Mouse (Mus musculus) stomach, embryonic 16.5 days (tissue): ENCODE measurements at regions not wholly inside any gene's neighbourhood (a gene's known extent, or its start where the extent isn't known, plus 50 kb on each side); places are given as distances from the start of the nearest gene placed in this dataset.

Experiments
- ATAC-seq: fragments of 200-750 bp; cut with Nextera tagmentation; 2 replicates; pipeline ENCODE4 v1.8.0; 2017; ENCODE audit warnings: moderate number of reproducible peaks, moderate TSS enrichment; ENCODE audit not compliant: insufficient read depth, low FRiP score
- H3K27ac ChIP-seq: fragments of 300-500 bp; sonication (generic); 2 replicates; pipeline ENCODE4 v1.5.1; 2014; ENCODE audit warnings: low read length
- H3K27me3 ChIP-seq: fragments of 300-500 bp; sonication (generic); 2 replicates; pipeline ENCODE4 v1.6.1; 2014; ENCODE audit warnings: low read length, control low read depth, mixed read lengths; ENCODE audit not compliant: control insufficient read depth, insufficient read depth
- H3K36me3 ChIP-seq: fragments of 300-500 bp; sonication (generic); 2 replicates; pipeline ENCODE4 v1.6.1; 2014; ENCODE audit warnings: low read length; ENCODE audit not compliant: control insufficient read depth, insufficient read depth
- H3K4me1 ChIP-seq: fragments of 300-500 bp; sonication (generic); 2 replicates; pipeline ENCODE4 v1.6.1; 2014; ENCODE audit warnings: low read length, control low read depth, mixed read lengths; ENCODE audit not compliant: control insufficient read depth, insufficient read depth
- H3K4me2 ChIP-seq: fragments of 300-500 bp; sonication (generic); 2 replicates; pipeline ENCODE4 v1.6.1; 2014; ENCODE audit warnings: low read depth, low read length, mixed read lengths
- H3K4me3 ChIP-seq: fragments of 300-500 bp; sonication (generic); replicated peaks from 2 replicates; pipeline ENCODE4 v1.5.1; 2014; ENCODE audit warnings: mild to moderate bottlenecking, low read length
- H3K9ac ChIP-seq: fragments of 300-500 bp; sonication (generic); 2 replicates; pipeline ENCODE4 v1.6.1; 2014; ENCODE audit warnings: low read length
- H3K9me3 ChIP-seq: fragments of 300-500 bp; sonication (generic); replicated peaks from 2 replicates; pipeline ENCODE4 v1.6.1; 2016; ENCODE audit warnings: low read length, control low read depth; ENCODE audit not compliant: control insufficient read depth
- WGBS: fragments of 180-500 bp; shearing (Covaris S2); extraction: QIAGEN DNeasy Blood & Tissue Kit; methylation state at CpG from one replicate; pipeline ENCODE4 v1.1.7; 2014; 5-methylcytosine and 5-hydroxymethylcytosine counted together

DNA sequence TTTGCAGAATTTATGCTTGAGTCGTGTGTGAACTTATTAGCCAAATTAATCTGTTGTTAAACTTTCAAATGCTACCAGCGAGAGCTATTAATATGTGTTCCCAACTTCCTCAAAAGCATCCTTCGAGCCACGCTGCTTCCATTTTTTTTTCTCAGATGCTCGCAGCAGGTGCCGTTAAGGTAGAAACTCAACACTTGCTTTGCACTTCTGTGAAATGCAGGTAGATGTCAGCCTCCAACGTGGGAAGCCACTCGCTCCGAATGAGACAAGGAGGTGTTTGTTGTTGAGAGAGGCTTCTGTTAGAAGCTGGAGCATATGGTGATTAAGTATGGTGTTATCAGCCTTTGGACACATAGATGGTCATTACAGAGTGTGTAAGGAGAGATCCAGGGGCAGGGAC lies 433.1 kb upstream of the Adgrl2 start:
- no peak overlapping the region for H3K9ac ChIP-seq
- ATAC-seq: no peak
- WGBS: 60% methylated on average over 9 of the region's 9 CpGs

DNA sequence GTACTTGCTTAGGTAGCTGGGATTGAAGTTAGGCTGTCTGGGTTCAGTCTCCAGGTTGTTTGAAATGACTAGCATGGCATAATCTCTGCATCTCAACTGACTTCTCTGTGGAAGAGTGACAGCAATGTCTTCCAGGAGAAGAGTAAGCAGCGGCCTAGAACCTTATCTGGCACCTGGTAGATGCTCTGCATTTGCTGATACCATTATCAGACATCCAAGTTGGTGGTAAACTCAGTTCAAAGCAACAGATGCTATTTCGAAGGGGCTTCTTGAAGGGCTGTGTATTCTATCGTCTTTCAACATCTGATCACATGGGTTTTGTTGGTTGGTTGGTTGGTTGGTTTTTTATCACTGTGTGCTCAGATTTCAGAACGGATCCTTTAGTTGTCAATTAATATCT lies 424.7 kb upstream of the Adgrl2 start:
- Histone ChIP-seq H3K27me3 (no peaks in the 10 kb centered on the region), H3K9ac (no peak overlapping the region), H3K4me1 (no peaks in the 10 kb centered on the region), H3K4me2 (no peak overlapping the region), H3K36me3 (no peaks in the 10 kb centered on the region), H3K27ac (no peak overlapping the region), H3K4me3 (no peak overlapping the region), H3K9me3 (no peaks in the 10 kb centered on the region)
- 75% methylated on average over 4 of the region's 4 CpGs for WGBS
- no peak for ATAC-seq

More for the DNA sequence above, 433.1 kb upstream of the Adgrl2 start:
- Histone ChIP-seq H3K4me1 (no peaks in the 10 kb centered on the region), H3K4me3 (no peak overlapping the region), H3K4me2 (no peak overlapping the region), H3K27me3 (no peaks in the 10 kb centered on the region), H3K27ac (no peak overlapping the region), H3K9me3 (no peaks in the 10 kb centered on the region), H3K36me3 (no peaks in the 10 kb centered on the region)

- H3K4me3 ChIP-seq: no peak overlapping the region
- no peak overlapping the region for H3K4me2 ChIP-seq
- no peaks in the 10 kb centered on the region for H3K36me3 ChIP-seq
- no peak overlapping the region for H3K9ac ChIP-seq
- no peak for ATAC-seq
- H3K27me3 ChIP-seq: no peaks in the 10 kb centered on the region
- no peaks in the 10 kb centered on the region for H3K4me1 ChIP-seq
- H3K27ac ChIP-seq: no peak overlapping the region
- 67% methylated on average over 4 of the region's 4 CpGs for WGBS
- H3K9me3 ChIP-seq: no peaks in the 10 kb centered on the region
Observed at GRCm38 (mm10) chr3:149413114-149413513, 422.8 kb upstream of the Adgrl2 start.

DNA sequence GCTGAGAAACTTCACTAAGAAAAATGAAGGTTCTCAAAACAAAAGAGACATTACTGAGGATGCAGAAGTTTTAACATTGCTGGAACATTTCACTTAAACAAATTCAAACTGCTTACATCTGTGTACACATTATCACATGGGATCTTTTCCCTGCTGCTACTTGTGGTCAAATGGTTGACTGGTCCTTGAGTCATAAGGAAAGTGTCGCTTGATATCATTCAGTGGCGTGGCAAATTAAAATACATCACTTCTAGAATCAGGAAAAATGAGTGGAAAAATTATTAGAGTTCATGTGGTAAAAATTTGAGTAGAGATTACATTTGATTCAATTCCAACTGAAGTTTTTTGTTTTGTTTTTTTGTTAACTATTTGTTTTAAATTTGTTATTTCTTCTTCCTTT lies 420.2 kb upstream of the Adgrl2 start:
- Histone ChIP-seq H3K4me2 (no peak overlapping the region), H3K36me3 (no peaks in the 10 kb centered on the region), H3K9ac (no peak overlapping the region), H3K27ac (no peak overlapping the region), H3K9me3 (no peaks in the 10 kb centered on the region), H3K27me3 (no peaks in the 10 kb centered on the region), H3K4me3 (no peak overlapping the region), H3K4me1 (no peaks in the 10 kb centered on the region)
- no peak for ATAC-seq
- 89% methylated on average over 2 of the region's 2 CpGs for WGBS

- WGBS: 59% methylated on average over 3 of the region's 3 CpGs
- Histone ChIP-seq H3K4me1 (no peaks in the 10 kb centered on the region), H3K9me3 (no peaks in the 10 kb centered on the region), H3K27me3 (no peaks in the 10 kb centered on the region), H3K4me2 (no peak overlapping the region), H3K27ac (no peak overlapping the region), H3K9ac (no peak overlapping the region), H3K36me3 (no peaks in the 10 kb centered on the region), H3K4me3 (no peak overlapping the region)
- no peak for ATAC-seq
Observed at GRCm38 (mm10) chr3:149408858-149409257, 418.5 kb upstream of the Adgrl2 start.

- H3K9ac ChIP-seq: no peak overlapping the region
- no peak overlapping the region for H3K27ac ChIP-seq
- 75% methylated on average over 3 of the region's 3 CpGs for WGBS
- H3K36me3 ChIP-seq: no peaks in the 10 kb centered on the region
- no peaks in the 10 kb centered on the region for H3K9me3 ChIP-seq
- no peak overlapping the region for H3K4me3 ChIP-seq
- H3K27me3 ChIP-seq: no peaks in the 10 kb centered on the region
- no peak overlapping the region for H3K4me2 ChIP-seq
- no peak for ATAC-seq
- no peaks in the 10 kb centered on the region for H3K4me1 ChIP-seq
Observed at GRCm38 (mm10) chr3:149405872-149406271, 415.5 kb upstream of the Adgrl2 start.

DNA sequence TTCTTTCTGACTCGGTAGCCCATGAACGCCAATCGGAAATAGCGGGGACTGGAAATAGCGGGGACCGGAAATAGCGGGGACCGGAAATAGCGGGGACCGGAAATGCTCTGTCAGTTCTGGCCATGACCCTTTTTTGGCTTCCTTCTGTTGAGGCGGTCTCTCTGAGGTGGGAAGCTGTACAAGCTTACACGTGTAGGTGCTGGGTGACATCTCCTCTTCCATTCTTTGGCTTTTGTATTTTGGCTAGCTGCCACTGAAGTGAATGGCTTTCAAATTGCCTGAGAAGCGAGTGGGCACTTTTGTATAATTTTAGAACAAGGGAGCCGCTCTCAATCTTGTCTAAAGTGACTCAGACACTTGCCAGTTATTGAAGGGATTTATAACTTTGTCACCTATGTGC lies 414.3 kb upstream of the Adgrl2 start:
- Histone ChIP-seq H3K4me1 (no peaks in the 10 kb centered on the region), H3K27me3 (no peaks in the 10 kb centered on the region), H3K9ac (no peak overlapping the region), H3K4me2 (no peak overlapping the region), H3K4me3 (no peak overlapping the region), H3K27ac (no peak overlapping the region), H3K9me3 (no peaks in the 10 kb centered on the region), H3K36me3 (no peaks in the 10 kb centered on the region)
- no peak for ATAC-seq
- WGBS: 89% methylated on average over 14 of the region's 14 CpGs

DNA sequence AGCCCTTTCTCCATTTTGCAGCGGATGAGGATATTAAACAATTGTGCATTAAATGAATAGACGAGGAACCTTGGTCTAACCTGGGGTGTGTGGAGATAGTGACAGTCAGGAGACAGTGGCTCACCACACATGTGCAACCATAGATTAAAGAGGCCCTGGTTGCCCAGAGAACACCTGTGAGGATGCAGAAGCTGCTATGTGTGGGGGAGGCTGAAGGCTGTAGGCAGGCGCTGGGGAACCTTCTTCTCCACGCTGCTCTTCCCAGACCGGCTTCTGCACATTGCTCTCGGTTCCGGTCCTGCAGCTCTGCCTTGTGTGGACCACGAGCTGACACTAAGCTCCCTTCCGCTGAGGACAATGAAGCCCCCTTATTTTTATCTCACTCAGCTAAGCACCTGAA lies 412.1 kb upstream of the Adgrl2 start:
- ATAC-seq: no peak
- H3K9ac ChIP-seq: no peak overlapping the region
- no peaks in the 10 kb centered on the region for H3K9me3 ChIP-seq
- no peak overlapping the region for H3K27ac ChIP-seq
- no peaks in the 10 kb centered on the region for H3K36me3 ChIP-seq
- no peaks in the 10 kb centered on the region for H3K27me3 ChIP-seq
- WGBS: 67% methylated on average over 9 of the region's 9 CpGs
- no peak overlapping the region for H3K4me2 ChIP-seq
- H3K4me3 ChIP-seq: no peak overlapping the region
- H3K4me1 ChIP-seq: no peaks in the 10 kb centered on the region

DNA sequence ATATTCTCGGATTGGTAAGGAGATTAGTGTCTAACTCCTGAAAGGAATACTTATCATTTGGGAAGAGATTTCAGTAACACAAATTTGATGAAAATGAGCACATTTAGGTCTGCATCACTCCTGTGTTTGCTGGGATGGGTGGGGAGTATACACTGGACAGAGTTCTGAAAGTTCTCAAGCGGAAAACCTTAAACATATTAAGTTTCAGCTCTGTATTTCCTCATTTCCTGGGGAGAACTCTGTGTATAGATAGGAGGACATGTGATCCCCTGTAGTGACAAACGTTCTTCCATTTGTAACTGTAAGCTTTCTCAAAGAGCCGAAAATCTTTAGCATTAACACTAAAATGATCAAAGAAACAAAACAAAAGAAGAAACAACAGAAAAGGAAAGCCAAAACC lies 404.7 kb upstream of the Adgrl2 start:
- no peak for ATAC-seq
- 40% methylated on average over 4 of the region's 4 CpGs for WGBS

More for the DNA sequence above, 404.7 kb upstream of the Adgrl2 start:
- no peak overlapping the region for H3K4me2 ChIP-seq
- H3K36me3 ChIP-seq: no peaks in the 10 kb centered on the region
- H3K27ac ChIP-seq: no peak overlapping the region
- no peaks in the 10 kb centered on the region for H3K27me3 ChIP-seq
- H3K4me1 ChIP-seq: no peaks in the 10 kb centered on the region
- no peak overlapping the region for H3K4me3 ChIP-seq
- no peak overlapping the region for H3K9ac ChIP-seq
- no peaks in the 10 kb centered on the region for H3K9me3 ChIP-seq
